ENCODE assay signal across 21 mouse cellular contexts in genomic region chr11:88624627-88625026, GRCm38 (mm10).
DNase-seq lines count a peak whose midpoint lies in the region; ATAC-seq and TF ChIP-seq lines count a peak whose summit lies in the region.
"Had no signal": no experiment of that assay in that cellular context is flagged by ENCODE, and none has a peak within 500 bp of the region (broad histone marks: within the 10 kb centered on the region; RNA-seq: fewer than 3 reads in every experiment).

No protein-coding gene starts in this region.

- no peak for DNase-seq in heart, postnatal 0 days (ENCODE audit: low spot score)
- DNase-seq in heart, postnatal 14 days, result no peak
- no peak for DNase-seq in layer of hippocampus, adult 2 months (ENCODE audit: low spot score in 2 of 2)
- DNase-seq in layer of hippocampus, postnatal 14 days (ENCODE audit: low spot score in 2 of 2), result no peak
- peak; percentile 80 for DNase-seq in ES-E14 (ENCODE audit: low read depth, low spot score)
- no peak for DNase-seq in left cerebral cortex, adult 8-10 months (ENCODE audit: low spot score in 2 of 2)
- DNase-seq: adrenal gland, postnatal 14 days; cerebellum, adult 2 months; forebrain, postnatal 0 days; heart, postnatal 36 days; kidney, postnatal 25 days; liver, embryonic 13.5 days; midbrain, embryonic 14.5 days; spleen, adult 18-20 months had no signal

- H3K4me2 ChIP-seq in heart, postnatal 0 days (ENCODE audit: low read depth, low read length), result no peak overlapping the region
- peak overlapping the region; percentile 42 for H3K4me2 ChIP-seq in limb, embryonic 13.5 days (replicated peaks)
- H3K4me2 ChIP-seq: liver, embryonic 13.5 days; neural tube, embryonic 12.5 days; stomach, embryonic 15.5 days had no signal

- peaks cover 66% of the 10 kb centered on the region for H3K4me1 ChIP-seq in heart, postnatal 0 days (ENCODE audit: control insufficient read depth, insufficient read depth)
- H3K4me1 ChIP-seq in ES-E14 (ENCODE audit: control insufficient read depth in 2 of 2, insufficient read depth in 2 of 2, low read length in 2 of 2, poor library complexity in 1 of 2), result peaks cover 33 to 48% of the 10 kb centered on the region in 2 experiments
- peaks cover 76% of the 10 kb centered on the region for H3K4me1 ChIP-seq in limb, embryonic 13.5 days

- no peak for TF ChIP-seq EP300 in heart, postnatal 0 days (IDR thresholded peaks at IDR 0.05; ENCODE audit: low read depth)

- no peaks in the 10 kb centered on the region for H3K27me3 ChIP-seq in heart, postnatal 0 days (ENCODE audit: control insufficient read depth, insufficient read depth, low read length)
- peaks cover 5% of the 10 kb centered on the region for H3K27me3 ChIP-seq in limb, embryonic 13.5 days
- H3K27me3 ChIP-seq: liver, embryonic 13.5 days; neural tube, embryonic 12.5 days; stomach, embryonic 15.5 days had no signal

- no peak overlapping the region for H3K9ac ChIP-seq in heart, postnatal 0 days (replicated peaks; ENCODE audit: low read depth, low read length)
- H3K9ac ChIP-seq in ES-E14 (ENCODE audit: insufficient read depth, low read depth, low read length, poor library complexity, severe bottlenecking), result peak overlapping the region; percentile 52; the same call in 1 of the 2 replicates
- H3K9ac ChIP-seq in limb, embryonic 13.5 days, result no peak overlapping the region
- H3K9ac ChIP-seq: forebrain, postnatal 0 days; liver, embryonic 13.5 days; neural tube, embryonic 12.5 days; stomach, embryonic 15.5 days had no signal

- H3K4me3 ChIP-seq in heart, postnatal 0 days (ENCODE audit: low read depth, low read length), result no peak overlapping the region
- no peak overlapping the region for H3K4me3 ChIP-seq in layer of hippocampus, adult 2 months
- peak overlapping the region; percentile 11 to 41; a peak in 2 of 4 replicates for H3K4me3 ChIP-seq in ES-E14 (ENCODE audit: insufficient read depth in 1 of 2, low read depth in 1 of 2, low read length in 2 of 2, poor library complexity in 1 of 2, severe bottlenecking in 1 of 2)
- H3K4me3 ChIP-seq in limb, embryonic 13.5 days, result no peak overlapping the region
- H3K4me3 ChIP-seq: heart, adult 2 months; liver, embryonic 13.5 days; neural tube, embryonic 12.5 days; stomach, embryonic 15.5 days had no signal

- TF ChIP-seq CTCF in heart, postnatal 0 days (IDR thresholded peaks at IDR 0.05; ENCODE audit: low read depth), result no peak
- no peak for TF ChIP-seq CTCF in layer of hippocampus, adult 2 months (conservative IDR thresholded peaks at IDR 0.05)

- no peaks in the 10 kb centered on the region for H3K36me3 ChIP-seq in heart, postnatal 0 days (replicated peaks; ENCODE audit: control insufficient read depth, insufficient read depth, low read length)
- peaks cover 3% of the 10 kb centered on the region; the same call in 1 of the 2 replicates for H3K36me3 ChIP-seq in ES-E14 (ENCODE audit: control insufficient read depth, insufficient read depth, low read length, poor library complexity, severe bottlenecking)
- H3K36me3 ChIP-seq in limb, embryonic 13.5 days, result no peaks in the 10 kb centered on the region
- H3K36me3 ChIP-seq: liver, embryonic 13.5 days; neural tube, embryonic 12.5 days; stomach, embryonic 15.5 days had no signal

- WGBS in heart, postnatal 0 days, result 77% methylated on average over 6 of the region's 6 CpGs
- WGBS in limb, embryonic 13.5 days, result 44% methylated on average over 6 of the region's 6 CpGs

- in situ Hi-C loops in ES-E14 (cut with MboI; ENCODE audit: low sequenced_read_pairs in 2 of 2, unreplicated experiment in 2 of 2), result no loop called here

- no peak for ATAC-seq in heart, postnatal 0 days (ENCODE audit: insufficient read depth, low read depth)
- no peak for ATAC-seq in limb, embryonic 13.5 days (ENCODE audit: low FRiP score, low read depth)
- ATAC-seq: activated CD4-positive, CD25-positive, alpha-beta regulatory T cell, adult 4 months; forebrain, postnatal 0 days; inflammation-experienced regulatory T-cells, adult 6 months; lung, postnatal 0 days had no signal

- peak overlapping the region; percentile 16; the same call in 1 of the 2 replicates for H3K27ac ChIP-seq in heart, postnatal 0 days (ENCODE audit: low read depth)
- peak overlapping the region; percentile 72; the same call in 1 of the 2 replicates for H3K27ac ChIP-seq in layer of hippocampus, adult 2 months
- peak overlapping the region; percentile 86; the same call in 1 of the 2 replicates for H3K27ac ChIP-seq in ES-E14 (ENCODE audit: insufficient read depth, low read depth, low read length, poor library complexity, severe bottlenecking)
- H3K27ac ChIP-seq in limb, embryonic 13.5 days, result no peak overlapping the region
- H3K27ac ChIP-seq: liver, embryonic 13.5 days; neural tube, embryonic 12.5 days; stomach, embryonic 15.5 days had no signal

- intact Hi-C loops in heart, postnatal 14 days (cut with DNase I), result loop anchor here (5.0 kb wide), 1 partner anchor 68 kb away; no protein-coding TSS in a partner anchor

- H3K9me3 ChIP-seq in heart, postnatal 0 days (replicated peaks; ENCODE audit: control insufficient read depth, low read length), result no peaks in the 10 kb centered on the region
- no peaks in the 10 kb centered on the region for H3K9me3 ChIP-seq in ES-E14 (ENCODE audit: control insufficient read depth, insufficient read depth, low read depth, low read length)
- no peaks in the 10 kb centered on the region for H3K9me3 ChIP-seq in limb, embryonic 13.5 days
- H3K9me3 ChIP-seq: liver, embryonic 13.5 days; neural tube, embryonic 12.5 days; stomach, embryonic 15.5 days had no signal

TF ChIP-seq in ES-E14, 5 proteins besides CTCF, POLR2A, EP300 and RAD21:
- TF ChIP-seq CHD2 (IDR thresholded peaks at IDR 0.05; ENCODE audit: low read depth, low read length) (no peak; the same call in 1 of the 2 replicates), ZNF384 (IDR thresholded peaks at IDR 0.05; ENCODE audit: low read depth, low read length) (no peak), ZC3H11A (IDR thresholded peaks at IDR 0.05; ENCODE audit: borderline replicate concordance, low read depth, low read length) (no peak), MAFK (IDR thresholded peaks at IDR 0.05; ENCODE audit: insufficient read depth, low read depth, low read length) (no peak), HCFC1 (IDR thresholded peaks at IDR 0.05; ENCODE audit: borderline replicate concordance, insufficient read depth, low read length) (no peak)
TF ChIP-seq in ES-E14: peak in this region for 0.

Comparison
In these comparisons a context has a peak if more than half of its experiments do, and no peak if none do; other contexts are left out.
1. H3K4me3 ChIP-seq: peak in ES-E14 (2 of 2); none in heart, postnatal 0 days (single experiment), layer of hippocampus, adult 2 months (single experiment) and limb, embryonic 13.5 days (single experiment).